Mouse (Mus musculus) heart, adult 9 months (tissue): ENCODE results near the gene Clta.

Source experiments
- DNase-seq, 2 experiments: peaks; one replicate each; pipeline ENCODE4 v3.0.0; 2022; ENCODE audit warnings: low spot score in 2 of 2

The Clta gene

GRCm38 (mm10) chr4:44072873-44073441 is 68.7 kb downstream of the Clta start:
- no peak for DNase-seq

GRCm38 (mm10) chr4:44073799-44074198 is 69.5 kb downstream of the Clta start:
- DNase-seq: no peak

- no peak for DNase-seq
These were observed 70.2 kb downstream of the Clta start for GRCm38 (mm10) chr4:44074422-44074821.

- DNase-seq: no peak
These were observed 74.2 kb downstream of the Clta start for GRCm38 (mm10) chr4:44078358-44078933.
